Mouse (Mus musculus) midbrain, embryonic 14.5 days (tissue): ENCODE data around the gene Rbl1. TPM values are rescaled to one million over a fixed set of nuclear protein-coding genes. Genes with fewer than 3 reads are reported as not detected.
"Not testable (repeated sequence)": the region's sequence is repeated elsewhere in the genome, so short reads cannot be mapped to it uniquely, and the experiment has no call there.

ENCODE experiments used
- ATAC-seq: fragments of 200-750 bp; cut with Nextera tagmentation; 2 replicates; pipeline ENCODE4 v1.8.0; 2017; ENCODE audit warnings: moderate number of reproducible peaks, moderate library complexity; ENCODE audit not compliant: low FRiP score, low TSS enrichment
- DNase-seq: peaks from one replicate; pipeline ENCODE4 v3.0.0-alpha.2; 2015
- H3K27ac ChIP-seq: fragments of 300-500 bp; sonication (generic); replicated peaks from 2 replicates; pipeline ENCODE4 v1.5.1; 2014; ENCODE audit warnings: mild to moderate bottlenecking, low read depth, low read length, moderate library complexity
- H3K27me3 ChIP-seq: fragments of 300-500 bp; sonication (generic); 2 replicates; pipeline ENCODE4 v1.6.1; 2014; ENCODE audit warnings: low read length, control low read depth, mixed read lengths; ENCODE audit not compliant: control insufficient read depth, insufficient read depth
- H3K36me3 ChIP-seq: fragments of 300-500 bp; sonication (generic); 2 replicates; pipeline ENCODE4 v1.6.1; 2014; ENCODE audit warnings: low read length, control low read depth; ENCODE audit not compliant: control insufficient read depth, insufficient read depth
- H3K4me1 ChIP-seq: fragments of 300-500 bp; sonication (generic); 2 replicates; pipeline ENCODE4 v1.6.1; 2014; ENCODE audit warnings: mild to moderate bottlenecking, antibody characterized with exemption, low read length, control low read depth; ENCODE audit not compliant: control insufficient read depth, insufficient read depth
- H3K4me2 ChIP-seq: fragments of 300-500 bp; sonication (generic); 2 replicates; pipeline ENCODE4 v1.6.1; 2014; ENCODE audit warnings: mild to moderate bottlenecking, low read length, moderate library complexity
- H3K4me3 ChIP-seq: fragments of 300-500 bp; sonication (generic); replicated peaks from 2 replicates; pipeline ENCODE4 v1.5.1; 2014; ENCODE audit warnings: low read depth, low read length
- H3K9ac ChIP-seq: fragments of 300-500 bp; sonication (generic); replicated peaks from 2 replicates; pipeline ENCODE4 v1.6.1; 2014; ENCODE audit warnings: mild to moderate bottlenecking, low read length, moderate library complexity
- H3K9me3 ChIP-seq: fragments of 300-500 bp; sonication (generic); 2 replicates; pipeline ENCODE4 v1.6.1; 2016; ENCODE audit warnings: low read length, control low read depth, mixed read lengths; ENCODE audit not compliant: control insufficient read depth
- WGBS: fragments of 180-500 bp; shearing (Covaris S2); extraction: QIAGEN DNeasy Blood & Tissue Kit; methylation state at CpG from one replicate; pipeline ENCODE4 v1.1.7; 2014; 5-methylcytosine and 5-hydroxymethylcytosine counted together
- polyA plus RNA-seq: library from polyadenylated mRNA; unstranded; fragments of >200 nt; fragmentation: Nextera tagmentation; extraction: Ambion mirVana; gene quantifications from 2 replicates; pipeline ENCODE4 v1.2.1, GENCODE M21; 2014

Gene Rbl1
- polyA plus RNA-seq, 1 experiment from 2014 or later, result 10.8 TPM

GRCm38 (mm10) chr2:157203459-157204365 lies 622 bp downstream of the Rbl1 start:
- peak; percentile 74 for DNase-seq
- whole genome bisulfite sequencing, result under 1% methylated on average over 49 of the region's 49 CpGs

DNA sequence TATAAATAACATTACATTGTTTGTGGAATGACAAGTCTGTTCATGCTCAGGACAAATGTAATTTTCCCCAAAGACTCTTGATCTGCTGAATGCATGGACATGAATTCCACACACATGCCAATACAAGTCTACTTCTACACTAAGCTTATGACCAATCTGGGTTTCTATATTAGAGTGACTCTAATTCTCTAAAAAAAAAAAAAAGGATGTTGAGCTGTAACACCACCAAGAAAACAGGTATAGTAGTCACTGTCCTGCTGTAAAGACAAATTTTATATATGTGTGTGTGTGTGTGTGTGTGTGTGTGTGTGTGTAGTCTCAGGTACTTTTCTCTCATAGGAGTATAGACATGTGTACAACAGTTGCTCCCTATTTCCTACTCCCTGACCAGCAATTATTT lies 1.3 kb downstream of the Rbl1 start:
- Histone ChIP-seq H3K9ac (no peak overlapping the region), H3K4me2 (peak overlapping the region; percentile 78), H3K36me3 (peaks cover 8% of the 10 kb centered on the region), H3K4me3 (peak overlapping the region; percentile 81), H3K9me3 (no peaks in the 10 kb centered on the region), H3K4me1 (peaks cover 4% of the 10 kb centered on the region), H3K27ac (no peak overlapping the region), H3K27me3 (no peaks in the 10 kb centered on the region)
- ATAC-seq (no peak), DNase-seq (no peak)

More at GRCm38 (mm10) chr2:157203459-157204365, 622 bp downstream of the Rbl1 start:
- Histone ChIP-seq H3K9me3 (no peaks in the 10 kb centered on the region), H3K9ac (peak overlapping the region; percentile 90), H3K4me2 (peak overlapping the region; percentile 78), H3K27me3 (no peaks in the 10 kb centered on the region), H3K27ac (peak overlapping the region; percentile 98), H3K4me3 (peak overlapping the region; percentile 81), H3K36me3 (peaks cover 7% of the 10 kb centered on the region), H3K4me1 (peaks cover 4% of the 10 kb centered on the region)
- ATAC-seq, result peak; percentile 77

- no peak overlapping the region for H3K9ac ChIP-seq
- peaks cover 4% of the 10 kb centered on the region for H3K4me1 ChIP-seq
- no peak overlapping the region for H3K4me3 ChIP-seq
- 79% methylated on average over 6 of the region's 6 CpGs for WGBS
- H3K36me3 ChIP-seq, result peaks cover 11% of the 10 kb centered on the region
- H3K4me2 ChIP-seq, result no peak overlapping the region
- no peak overlapping the region for H3K27ac ChIP-seq
- DNase-seq (no peak), ATAC-seq (no peak)
- H3K27me3 ChIP-seq, result no peaks in the 10 kb centered on the region
- H3K9me3 ChIP-seq, result no peaks in the 10 kb centered on the region
Observed at GRCm38 (mm10) chr2:157202361-157202760, 2.0 kb downstream of the Rbl1 start.

- ATAC-seq, result no peak
- 86% methylated on average over 6 of the region's 6 CpGs for WGBS
- no peaks in the 10 kb centered on the region for H3K9me3 ChIP-seq
Observed at GRCm38 (mm10) chr2:157201081-157201830, 3.1 kb downstream of the Rbl1 start.

DNA sequence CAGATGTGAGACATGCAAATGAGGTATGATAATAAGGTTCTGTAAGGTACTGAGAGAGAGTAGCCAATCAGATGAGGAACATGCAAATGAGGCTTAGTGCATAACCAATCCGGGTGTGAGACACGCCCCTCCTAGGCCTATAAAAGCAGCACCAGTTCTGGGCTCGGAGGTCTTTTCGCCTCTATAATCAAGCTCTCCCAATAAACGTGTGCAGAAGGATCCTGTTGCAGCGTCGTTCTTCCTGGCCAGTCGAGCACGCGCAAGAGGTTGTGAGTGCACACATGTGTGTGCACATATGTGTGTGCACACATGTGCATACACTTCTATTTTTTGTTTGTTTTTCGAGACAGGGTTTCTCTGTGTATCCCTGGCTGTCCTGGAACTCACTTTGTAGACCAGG lies 5.9 kb downstream of the Rbl1 start:
- H3K4me1 ChIP-seq, H3K4me3 ChIP-seq, H3K4me2 ChIP-seq, H3K27me3 ChIP-seq, H3K9ac ChIP-seq, H3K27ac ChIP-seq, H3K9me3 ChIP-seq, DNase-seq, ATAC-seq: not testable (repeated sequence)
- peaks cover 47% of the 10 kb centered on the region for H3K36me3 ChIP-seq
- 97% methylated on average over 11 of the region's 11 CpGs for WGBS

More at GRCm38 (mm10) chr2:157201081-157201830, 3.1 kb downstream of the Rbl1 start:
- Histone ChIP-seq H3K4me2 (no peak overlapping the region), H3K36me3 (peaks cover 21% of the 10 kb centered on the region), H3K27me3 (no peaks in the 10 kb centered on the region), H3K27ac (no peak overlapping the region), H3K9ac (no peak overlapping the region), H3K4me3 (no peak overlapping the region), H3K4me1 (peaks cover 4% of the 10 kb centered on the region)
- no peak for DNase-seq

DNA sequence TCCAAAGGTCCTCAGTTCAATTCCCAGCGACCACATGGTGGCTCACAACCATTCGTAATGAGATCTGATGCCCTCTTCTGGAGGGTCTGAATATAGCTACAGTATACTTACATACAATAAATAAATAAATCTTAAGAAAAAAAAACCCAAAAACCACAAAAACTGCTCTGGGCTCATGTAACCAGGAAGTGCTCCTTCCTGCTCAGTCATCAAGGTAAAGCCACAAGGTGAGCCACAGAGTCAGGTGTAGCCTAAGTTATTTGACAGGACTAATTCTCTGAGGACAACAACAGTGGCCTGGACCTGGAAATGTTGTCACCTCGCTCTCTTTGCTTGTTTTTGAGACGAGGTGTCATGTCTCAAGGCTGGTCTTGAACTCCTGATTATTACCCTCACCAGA lies 13.7 kb downstream of the Rbl1 start:
- H3K27me3 ChIP-seq, result no peaks in the 10 kb centered on the region
- H3K4me1 ChIP-seq, result no peaks in the 10 kb centered on the region
- ATAC-seq (no peak), DNase-seq (no peak)
- no peak overlapping the region for H3K4me2 ChIP-seq
- H3K36me3 ChIP-seq, result peaks cover 88% of the 10 kb centered on the region
- WGBS, result 97% methylated on average over 4 of the region's 4 CpGs
- H3K4me3 ChIP-seq, result no peak overlapping the region
- no peaks in the 10 kb centered on the region for H3K9me3 ChIP-seq
- H3K27ac ChIP-seq, result no peak overlapping the region
- no peak overlapping the region for H3K9ac ChIP-seq

DNA sequence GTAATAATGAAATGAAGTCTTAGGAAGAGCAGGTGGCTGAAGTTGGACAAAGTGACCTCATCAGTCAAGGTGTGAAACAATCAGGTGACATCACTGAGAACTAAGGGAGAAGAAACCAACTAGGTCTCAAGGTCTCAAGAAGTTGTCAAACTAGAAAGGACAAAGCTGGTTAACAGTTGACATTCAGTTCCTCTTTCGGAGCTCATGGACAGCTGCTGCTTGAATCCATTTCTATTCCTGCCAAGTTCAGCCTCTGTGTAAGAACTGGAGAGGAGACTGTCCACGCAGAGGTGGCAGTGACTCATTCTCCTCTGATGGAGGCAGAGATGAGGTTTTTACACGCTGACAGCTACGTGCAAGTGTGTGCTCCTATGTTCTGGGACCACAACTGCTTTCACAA lies 17.1 kb downstream of the Rbl1 start:
- H3K27me3 ChIP-seq, result no peaks in the 10 kb centered on the region
- no peak overlapping the region for H3K4me3 ChIP-seq
- no peak overlapping the region for H3K27ac ChIP-seq
- H3K4me2 ChIP-seq, result no peak overlapping the region
- H3K36me3 ChIP-seq, result peaks cover 64% of the 10 kb centered on the region
- DNase-seq, result no peak
- H3K4me1 ChIP-seq, result no peaks in the 10 kb centered on the region
- H3K9ac ChIP-seq, result no peak overlapping the region
- 98% methylated on average over 4 of the region's 4 CpGs for WGBS
- H3K9me3 ChIP-seq, result no peaks in the 10 kb centered on the region
- no peak for ATAC-seq

- Histone ChIP-seq H3K9me3 (no peaks in the 10 kb centered on the region), H3K36me3 (peaks cover 65% of the 10 kb centered on the region), H3K4me1 (no peaks in the 10 kb centered on the region), H3K4me3 (no peak overlapping the region), H3K27ac (no peak overlapping the region), H3K27me3 (no peaks in the 10 kb centered on the region), H3K4me2 (no peak overlapping the region), H3K9ac (no peak overlapping the region)
- no peak for ATAC-seq
- WGBS, result 50% methylated on average over 5 of the region's 5 CpGs
- no peak for DNase-seq
Observed at GRCm38 (mm10) chr2:157186504-157186903, 17.8 kb downstream of the Rbl1 start.
